Mouse (Mus musculus) hindbrain, postnatal 0 days (tissue): ENCODE measurements around the gene Jak2. TPM values are rescaled to one million over a fixed set of nuclear protein-coding genes. Genes with fewer than 3 reads are reported as not detected.

Source experiments
- ATAC-seq: fragments of 200-750 bp; cut with Nextera tagmentation; 2 replicates; pipeline ENCODE4 v1.8.0; 2017; ENCODE audit warnings: mild to moderate bottlenecking, moderate TSS enrichment, moderate library complexity
- DNase-seq: peaks from one replicate; pipeline ENCODE4 v3.0.0-alpha.2; 2015; ENCODE audit warnings: low spot score
- H3K27ac ChIP-seq: fragments of 300-500 bp; sonication (generic); 2 replicates; pipeline ENCODE4 v1.5.1; 2014; ENCODE audit warnings: mild to moderate bottlenecking
- H3K27me3 ChIP-seq: fragments of 300-500 bp; sonication (generic); 2 replicates; pipeline ENCODE4 v1.6.1; 2014; ENCODE audit warnings: low read length, mixed read lengths; ENCODE audit not compliant: insufficient read depth
- H3K36me3 ChIP-seq: fragments of 300-500 bp; sonication (generic); 2 replicates; pipeline ENCODE4 v1.6.1; 2014; ENCODE audit warnings: low read length, mixed read lengths; ENCODE audit not compliant: insufficient read depth
- H3K4me1 ChIP-seq: fragments of 300-500 bp; sonication (generic); 2 replicates; pipeline ENCODE4 v1.6.1; 2014; ENCODE audit warnings: antibody characterized with exemption, low read length, mixed read lengths; ENCODE audit not compliant: insufficient read depth
- H3K4me2 ChIP-seq: fragments of 300-500 bp; sonication (generic); 2 replicates; pipeline ENCODE4 v1.6.1; 2014; ENCODE audit warnings: low read depth, mild to moderate bottlenecking, low read length, moderate library complexity, mixed read lengths
- H3K4me3 ChIP-seq: fragments of 300-500 bp; sonication (generic); 2 replicates; pipeline ENCODE4 v1.5.1; 2014; ENCODE audit warnings: low read length
- H3K9ac ChIP-seq: fragments of 300-500 bp; sonication (generic); replicated peaks from 2 replicates; pipeline ENCODE4 v1.6.1; 2014; ENCODE audit warnings: mild to moderate bottlenecking, low read length, moderate library complexity, mixed read lengths
- H3K9me3 ChIP-seq: fragments of 300-500 bp; sonication (generic); 2 replicates; pipeline ENCODE4 v1.6.1; 2016; ENCODE audit warnings: low read length, mixed read lengths
- CTCF ChIP-seq: IDR thresholded peaks from 2 replicates; pipeline ENCODE4 v1.5.1; 2016; ENCODE audit warnings: antibody characterized with exemption, control low read depth, low read depth
- whole genome bisulfite sequencing: fragments of 180-500 bp; shearing (Covaris S2); extraction: QIAGEN DNeasy Blood & Tissue Kit; methylation state at CpG from one replicate; pipeline ENCODE4 v1.1.7; 2014; 5-methylcytosine and 5-hydroxymethylcytosine counted together
- polyA plus RNA-seq: library from polyadenylated mRNA; unstranded; fragments of >200 nt; fragmentation: Nextera tagmentation; extraction: Ambion mirVana; gene quantifications from 2 replicates; pipeline ENCODE4 v1.2.1, GENCODE M21; 2015
- total RNA-seq: library from RNA; depleted of rRNA; stranded (reverse); fragments of >200 nt; gene quantifications from 2 replicates; pipeline ENCODE4 v1.2.3, GENCODE M21; 2014

The Jak2 gene
- total and polyA plus RNA-seq, 2 experiments from 2014 or later, result 9.8 to 18.8 TPM

- H3K4me1 ChIP-seq, result no peaks in the 10 kb centered on the region
- DNase-seq (no peak), ATAC-seq (no peak)
- H3K27me3 ChIP-seq, result no peaks in the 10 kb centered on the region
- H3K36me3 ChIP-seq, result peaks cover 13% of the 10 kb centered on the region; the same call in 1 of the 2 replicates
- H3K9ac ChIP-seq, result no peak overlapping the region
- no peak overlapping the region for H3K4me3 ChIP-seq
- H3K27ac ChIP-seq, result no peak overlapping the region
- no peak overlapping the region for H3K4me2 ChIP-seq
- H3K9me3 ChIP-seq, result no peaks in the 10 kb centered on the region
- WGBS, result 94% methylated on average over 3 of the region's 3 CpGs
- TF ChIP-seq CTCF, result no peak
Observed at GRCm38 (mm10) chr19:29272011-29272809, 20.6 kb downstream of the Jak2 start.

- Histone ChIP-seq H3K27me3 (no peaks in the 10 kb centered on the region), H3K4me2 (no peak overlapping the region), H3K27ac (no peak overlapping the region), H3K36me3 (peaks cover 20% of the 10 kb centered on the region; the same call in 1 of the 2 replicates), H3K9me3 (no peaks in the 10 kb centered on the region), H3K9ac (no peak overlapping the region), H3K4me3 (no peak overlapping the region), H3K4me1 (no peaks in the 10 kb centered on the region)
- no peak for TF ChIP-seq CTCF
- no peak for DNase-seq
- no peak for ATAC-seq
- WGBS, result 97% methylated on average over 4 of the region's 4 CpGs
Observed at GRCm38 (mm10) chr19:29276414-29276813, 24.8 kb downstream of the Jak2 start.

GRCm38 (mm10) chr19:29278944-29279587 is 27.4 kb downstream of the Jak2 start:
- DNase-seq (no peak), ATAC-seq (no peak)
- Histone ChIP-seq H3K9me3 (no peaks in the 10 kb centered on the region), H3K9ac (no peak overlapping the region), H3K27ac (no peak overlapping the region), H3K36me3 (peaks cover 24% of the 10 kb centered on the region; the same call in 1 of the 2 replicates), H3K4me3 (no peak overlapping the region), H3K4me2 (no peak overlapping the region), H3K4me1 (no peaks in the 10 kb centered on the region), H3K27me3 (no peaks in the 10 kb centered on the region)
- WGBS, result 82% methylated on average over 6 of the region's 6 CpGs
- no peak for TF ChIP-seq CTCF

GRCm38 (mm10) chr19:29285451-29285869 is 33.8 kb downstream of the Jak2 start:
- Histone ChIP-seq H3K4me2 (no peak overlapping the region), H3K27me3 (no peaks in the 10 kb centered on the region), H3K27ac (no peak overlapping the region), H3K9me3 (no peaks in the 10 kb centered on the region), H3K4me3 (no peak overlapping the region), H3K4me1 (no peaks in the 10 kb centered on the region), H3K9ac (no peak overlapping the region), H3K36me3 (peaks cover 9% of the 10 kb centered on the region; the same call in 1 of the 2 replicates)
- DNase-seq, result no peak
- ATAC-seq, result no peak
- WGBS, result 16% methylated on average over 7 of the region's 7 CpGs
- no peak for TF ChIP-seq CTCF

- Histone ChIP-seq H3K4me1 (no peaks in the 10 kb centered on the region), H3K4me2 (no peak overlapping the region), H3K27me3 (no peaks in the 10 kb centered on the region), H3K4me3 (no peak overlapping the region), H3K36me3 (peaks cover 23% of the 10 kb centered on the region; the same call in 1 of the 2 replicates), H3K9ac (no peak overlapping the region), H3K27ac (no peak overlapping the region), H3K9me3 (no peaks in the 10 kb centered on the region)
- no peak for ATAC-seq
- DNase-seq, result peak; percentile 43
- WGBS, result 73% methylated on average over 8 of the region's 8 CpGs
- TF ChIP-seq CTCF, result peak; percentile 52
Observed at GRCm38 (mm10) chr19:29287863-29288262, 36.2 kb downstream of the Jak2 start.

- ATAC-seq (no peak), DNase-seq (no peak)
- peaks cover 23% of the 10 kb centered on the region for H3K36me3 ChIP-seq
- no peak overlapping the region for H3K27ac ChIP-seq
- no peaks in the 10 kb centered on the region for H3K4me1 ChIP-seq
- WGBS, result 90% methylated on average over 14 of the region's 14 CpGs
- TF ChIP-seq CTCF, result no peak
- no peak overlapping the region for H3K4me3 ChIP-seq
- H3K4me2 ChIP-seq, result no peak overlapping the region
- H3K27me3 ChIP-seq, result no peaks in the 10 kb centered on the region
- no peaks in the 10 kb centered on the region for H3K9me3 ChIP-seq
- no peak overlapping the region for H3K9ac ChIP-seq
Observed at GRCm38 (mm10) chr19:29291532-29291931, 39.9 kb downstream of the Jak2 start.

- 77% methylated on average over 4 of the region's 4 CpGs for WGBS
- no peaks in the 10 kb centered on the region for H3K27me3 ChIP-seq
- no peak overlapping the region for H3K4me3 ChIP-seq
- no peak overlapping the region for H3K4me2 ChIP-seq
- no peak overlapping the region for H3K9ac ChIP-seq
- H3K36me3 ChIP-seq, result peaks cover 23% of the 10 kb centered on the region
- no peak for ATAC-seq
- H3K27ac ChIP-seq, result no peak overlapping the region
- no peaks in the 10 kb centered on the region for H3K4me1 ChIP-seq
- no peaks in the 10 kb centered on the region for H3K9me3 ChIP-seq
- no peak for DNase-seq
- TF ChIP-seq CTCF, result no peak
Observed at GRCm38 (mm10) chr19:29292546-29292945, 40.9 kb downstream of the Jak2 start.
